Mouse (Mus musculus): ENCODE measurements around the gene Btbd9.

GRCm38 (mm10) chr17:30575941-30576773, at the start of gene Btbd9:
- TF ChIP-seq POLR2A (IDR thresholded peaks at IDR 0.05; ENCODE audit: borderline replicate concordance, control insufficient read depth, low read depth, low read length), result peak; percentile 71; the same call in 1 of the 2 replicates
- peak; percentile 5; the same call in 1 of the 2 replicates for TF ChIP-seq CTCF (IDR thresholded peaks at IDR 0.05; ENCODE audit: control insufficient read depth, insufficient read depth, low read length)
